Mouse (Mus musculus): ENCODE results near the gene Pkib. TPM values are rescaled to one million over a fixed set of nuclear protein-coding genes. Genes with fewer than 3 reads are reported as not detected.

Pkib gene
- polyA plus RNA-seq, 1 experiment from 2014 or later: 1.5 TPM

GRCm38 (mm10) chr10:57653297-57653696 is 21.5 kb downstream of the Pkib start:
- no peaks in the 10 kb centered on the region for H3K36me3 ChIP-seq
- ATAC-seq (ENCODE audit: insufficient number of reproducible peaks, low FRiP score, low TSS enrichment, low read depth): no peak
- 80% methylated on average over 1 of the region's 1 CpGs for WGBS

GRCm38 (mm10) chr10:57660505-57660904 is 28.7 kb downstream of the Pkib start:
- H3K9ac ChIP-seq: no peak overlapping the region
- H3K4me2 ChIP-seq: no peak overlapping the region
- H3K4me1 ChIP-seq: no peaks in the 10 kb centered on the region
- no peaks in the 10 kb centered on the region for H3K9me3 ChIP-seq
- H3K4me3 ChIP-seq: no peak overlapping the region
- WGBS: 86% methylated on average over 3 of the region's 3 CpGs
- H3K27me3 ChIP-seq: no peaks in the 10 kb centered on the region
- no peaks in the 10 kb centered on the region for H3K36me3 ChIP-seq
- ATAC-seq (ENCODE audit: insufficient number of reproducible peaks, low FRiP score, low TSS enrichment, low read depth): no peak
- no peak overlapping the region for H3K27ac ChIP-seq

More at GRCm38 (mm10) chr10:57653297-57653696, 21.5 kb downstream of the Pkib start:
- no peak overlapping the region for H3K4me3 ChIP-seq
- H3K4me2 ChIP-seq: no peak overlapping the region
- H3K27ac ChIP-seq: no peak overlapping the region
- H3K4me1 ChIP-seq: no peaks in the 10 kb centered on the region
- no peaks in the 10 kb centered on the region for H3K9me3 ChIP-seq
- no peaks in the 10 kb centered on the region for H3K27me3 ChIP-seq
- H3K9ac ChIP-seq: no peak overlapping the region

- no peak for ATAC-seq (ENCODE audit: insufficient number of reproducible peaks, low FRiP score, low TSS enrichment, low read depth)
- no peak overlapping the region for H3K27ac ChIP-seq
- H3K36me3 ChIP-seq: no peaks in the 10 kb centered on the region
- H3K27me3 ChIP-seq: no peaks in the 10 kb centered on the region
- WGBS: 85% methylated on average over 1 of the region's 1 CpGs
- H3K4me3 ChIP-seq: no peak overlapping the region
- H3K4me2 ChIP-seq: no peak overlapping the region
- no peaks in the 10 kb centered on the region for H3K9me3 ChIP-seq
- no peak overlapping the region for H3K9ac ChIP-seq
- no peaks in the 10 kb centered on the region for H3K4me1 ChIP-seq
Measured at GRCm38 (mm10) chr10:57663758-57664157, 32.0 kb downstream of the Pkib start.

GRCm38 (mm10) chr10:57664253-57664652 is 32.5 kb downstream of the Pkib start:
- Histone ChIP-seq H3K4me3 (no peak overlapping the region), H3K9me3 (no peaks in the 10 kb centered on the region), H3K9ac (no peak overlapping the region), H3K36me3 (no peaks in the 10 kb centered on the region), H3K27me3 (no peaks in the 10 kb centered on the region), H3K4me2 (no peak overlapping the region), H3K27ac (no peak overlapping the region), H3K4me1 (no peaks in the 10 kb centered on the region)
- WGBS: 93% methylated on average over 2 of the region's 2 CpGs
- no peak for ATAC-seq (ENCODE audit: insufficient number of reproducible peaks, low FRiP score, low TSS enrichment, low read depth)

GRCm38 (mm10) chr10:57675740-57676139 is 44.0 kb downstream of the Pkib start:
- Histone ChIP-seq H3K27me3 (no peaks in the 10 kb centered on the region), H3K9ac (no peak overlapping the region), H3K36me3 (no peaks in the 10 kb centered on the region), H3K27ac (no peak overlapping the region), H3K9me3 (no peaks in the 10 kb centered on the region), H3K4me3 (no peak overlapping the region), H3K4me2 (no peak overlapping the region), H3K4me1 (no peaks in the 10 kb centered on the region)
- ATAC-seq (ENCODE audit: insufficient number of reproducible peaks, low FRiP score, low TSS enrichment, low read depth): no peak

- 80% methylated on average over 3 of the region's 3 CpGs for WGBS
- no peak for ATAC-seq (ENCODE audit: insufficient number of reproducible peaks, low FRiP score, low TSS enrichment, low read depth)
- Histone ChIP-seq H3K27ac (no peak overlapping the region), H3K9me3 (no peaks in the 10 kb centered on the region), H3K27me3 (no peaks in the 10 kb centered on the region), H3K4me1 (no peaks in the 10 kb centered on the region), H3K9ac (no peak overlapping the region), H3K4me3 (no peak overlapping the region), H3K36me3 (no peaks in the 10 kb centered on the region), H3K4me2 (no peak overlapping the region)
Measured at GRCm38 (mm10) chr10:57687999-57688398, 56.2 kb downstream of the Pkib start.

GRCm38 (mm10) chr10:57690161-57690560 is 58.4 kb downstream of the Pkib start:
- no peak for ATAC-seq (ENCODE audit: insufficient number of reproducible peaks, low FRiP score, low TSS enrichment, low read depth)
- H3K36me3 ChIP-seq: no peaks in the 10 kb centered on the region
- no peak overlapping the region for H3K9ac ChIP-seq

GRCm38 (mm10) chr10:57702246-57702645 is 70.5 kb downstream of the Pkib start:
- Histone ChIP-seq H3K4me2 (no peak overlapping the region), H3K9me3 (no peaks in the 10 kb centered on the region), H3K4me3 (no peak overlapping the region), H3K4me1 (no peaks in the 10 kb centered on the region), H3K36me3 (no peaks in the 10 kb centered on the region), H3K27ac (no peak overlapping the region), H3K27me3 (no peaks in the 10 kb centered on the region), H3K9ac (no peak overlapping the region)
- ATAC-seq (ENCODE audit: insufficient number of reproducible peaks, low FRiP score, low TSS enrichment, low read depth): no peak
- 84% methylated on average over 4 of the region's 4 CpGs for WGBS

More at GRCm38 (mm10) chr10:57690161-57690560, 58.4 kb downstream of the Pkib start:
- H3K4me2 ChIP-seq: no peak overlapping the region
- no peak overlapping the region for H3K27ac ChIP-seq
- 67% methylated on average over 2 of the region's 2 CpGs for WGBS
- H3K4me1 ChIP-seq: no peaks in the 10 kb centered on the region
- H3K27me3 ChIP-seq: no peaks in the 10 kb centered on the region
- H3K9me3 ChIP-seq: no peaks in the 10 kb centered on the region
- no peak overlapping the region for H3K4me3 ChIP-seq

GRCm38 (mm10) chr10:57721035-57721434 is 89.3 kb downstream of the Pkib start:
- H3K4me1 ChIP-seq: no peaks in the 10 kb centered on the region
- no peak for ATAC-seq (ENCODE audit: insufficient number of reproducible peaks, low FRiP score, low TSS enrichment, low read depth)
- H3K9me3 ChIP-seq: no peaks in the 10 kb centered on the region
- no peaks in the 10 kb centered on the region for H3K36me3 ChIP-seq
- H3K27ac ChIP-seq: no peak overlapping the region
- H3K4me3 ChIP-seq: no peak overlapping the region
- H3K9ac ChIP-seq: no peak overlapping the region
- H3K27me3 ChIP-seq: no peaks in the 10 kb centered on the region
- no peak overlapping the region for H3K4me2 ChIP-seq

- no peaks in the 10 kb centered on the region for H3K27me3 ChIP-seq
- no peak overlapping the region for H3K9ac ChIP-seq
- H3K27ac ChIP-seq: no peak overlapping the region
- H3K9me3 ChIP-seq: no peaks in the 10 kb centered on the region
- no peaks in the 10 kb centered on the region for H3K4me1 ChIP-seq
- ATAC-seq (ENCODE audit: insufficient number of reproducible peaks, low FRiP score, low TSS enrichment, low read depth): no peak
- 66% methylated on average over 3 of the region's 3 CpGs for WGBS
- no peak overlapping the region for H3K4me2 ChIP-seq
- no peak overlapping the region for H3K4me3 ChIP-seq
- no peaks in the 10 kb centered on the region for H3K36me3 ChIP-seq
Measured at GRCm38 (mm10) chr10:57722363-57722762, 90.6 kb downstream of the Pkib start.

- Histone ChIP-seq H3K4me1 (no peaks in the 10 kb centered on the region), H3K9ac (no peak overlapping the region), H3K4me3 (no peak overlapping the region), H3K9me3 (no peaks in the 10 kb centered on the region), H3K36me3 (no peaks in the 10 kb centered on the region), H3K27me3 (no peaks in the 10 kb centered on the region), H3K4me2 (no peak overlapping the region), H3K27ac (no peak overlapping the region)
- 79% methylated on average over 8 of the region's 8 CpGs for WGBS
- no peak for ATAC-seq (ENCODE audit: insufficient number of reproducible peaks, low FRiP score, low TSS enrichment, low read depth)
Measured at GRCm38 (mm10) chr10:57727666-57728065, 95.9 kb downstream of the Pkib start.

- ATAC-seq (ENCODE audit: insufficient number of reproducible peaks, low FRiP score, low TSS enrichment, low read depth): no peak
- Histone ChIP-seq H3K4me3 (no peak overlapping the region), H3K27me3 (no peaks in the 10 kb centered on the region)
Measured at GRCm38 (mm10) chr10:57731672-57732071, 99.9 kb downstream of the Pkib start.

GRCm38 (mm10) chr10:57740733-57741132 is 109.0 kb downstream of the Pkib start:
- no peaks in the 10 kb centered on the region for H3K27me3 ChIP-seq
- WGBS: 77% methylated on average over 4 of the region's 4 CpGs
- no peaks in the 10 kb centered on the region for H3K36me3 ChIP-seq
- H3K4me1 ChIP-seq: no peaks in the 10 kb centered on the region
- ATAC-seq (ENCODE audit: insufficient number of reproducible peaks, low FRiP score, low TSS enrichment, low read depth): no peak
- H3K4me3 ChIP-seq: no peak overlapping the region
- H3K9me3 ChIP-seq: no peaks in the 10 kb centered on the region
- no peak overlapping the region for H3K27ac ChIP-seq
- H3K9ac ChIP-seq: no peak overlapping the region
- H3K4me2 ChIP-seq: no peak overlapping the region

More at GRCm38 (mm10) chr10:57731672-57732071, 99.9 kb downstream of the Pkib start:
- H3K9me3 ChIP-seq: no peaks in the 10 kb centered on the region
- no peaks in the 10 kb centered on the region for H3K36me3 ChIP-seq
- 81% methylated on average over 3 of the region's 3 CpGs for WGBS
- no peak overlapping the region for H3K27ac ChIP-seq
- no peak overlapping the region for H3K9ac ChIP-seq
- no peak overlapping the region for H3K4me2 ChIP-seq
- H3K4me1 ChIP-seq: no peaks in the 10 kb centered on the region

Measured in limb, embryonic 15.5 days (tissue).